Mouse (Mus musculus) kidney, postnatal 25 days (tissue): ENCODE results near the gene Gm21985.
"Not testable (repeated sequence)": the region's sequence is repeated elsewhere in the genome, so short reads cannot be mapped to it uniquely, and the experiment has no call there.

ENCODE experiments used
- DNase-seq, 2 experiments: peaks; one replicate each; pipeline ENCODE4 v3.0.0; 2021; ENCODE audit warnings: mixed read lengths in 2 of 2

The Gm21985 gene

DNA sequence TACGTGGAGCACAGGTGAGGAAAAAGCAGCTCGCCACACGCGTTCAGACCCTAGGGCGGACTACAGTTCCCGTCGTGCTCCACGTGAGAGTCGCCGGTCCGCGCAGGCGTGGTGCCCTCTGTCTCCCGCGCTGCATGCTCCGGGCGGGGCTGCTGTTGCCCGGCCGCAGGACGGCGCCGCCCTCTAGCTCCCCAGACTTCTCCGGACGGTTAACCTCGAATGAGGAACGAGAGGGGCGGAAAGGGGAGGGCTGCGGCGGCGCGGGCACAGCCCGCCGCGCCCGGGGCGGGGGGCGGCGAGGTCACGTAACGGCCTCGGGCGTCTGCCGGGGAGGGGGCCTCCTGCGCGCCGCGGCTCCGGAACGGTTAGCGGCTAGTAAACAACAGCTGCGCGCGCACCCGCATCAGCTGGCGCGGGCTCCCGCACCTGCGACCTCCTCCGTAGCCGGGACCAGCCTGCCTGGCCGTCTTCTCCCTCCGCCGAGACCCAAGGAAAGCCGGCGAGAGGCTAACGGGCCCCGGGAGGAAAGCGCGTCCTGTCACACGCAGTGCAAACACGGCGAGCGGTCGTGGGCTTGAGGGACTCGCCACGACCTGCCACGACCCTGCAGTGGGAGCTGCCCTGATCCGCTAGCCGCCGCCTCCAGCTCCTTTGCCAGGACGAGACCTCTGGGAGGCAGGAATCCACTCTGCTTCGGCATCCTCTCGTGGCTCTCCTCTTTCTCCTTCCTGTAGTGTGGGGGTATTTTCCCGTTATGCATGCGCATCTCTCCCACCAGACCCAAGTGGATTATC, 469 bp upstream of the Gm21985 start, which contains the start of gene Slc12a6:
TSS of gene Slc12a6 (plus strand) at position 378 of the 794 bp plus-strand sequence.
- peak; percentile 96 to 97 for DNase-seq

DNA sequence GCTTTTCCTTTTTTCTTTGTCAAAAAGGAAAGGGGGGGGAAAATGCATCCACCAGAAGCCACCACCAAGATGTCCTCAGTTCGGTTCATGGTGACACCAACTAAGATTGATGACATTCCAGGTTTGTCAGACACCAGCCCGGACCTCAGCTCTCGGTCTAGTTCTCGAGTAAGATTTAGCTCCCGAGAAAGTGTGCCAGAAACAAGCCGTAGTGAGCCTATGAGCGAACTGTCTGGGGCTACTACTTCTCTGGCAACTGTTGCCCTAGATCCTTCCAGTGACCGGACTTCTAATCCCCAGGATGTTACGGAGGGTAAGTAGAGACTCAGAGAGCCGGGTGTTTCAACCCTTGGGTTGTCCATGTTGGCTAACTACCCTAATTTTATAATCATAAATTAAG, 666 bp downstream of the Gm21985 start:
- no peak for DNase-seq

GRCm38 (mm10) chr2:112267547-112268269, 1.6 kb downstream of the Gm21985 start:
- no peak for DNase-seq

DNA sequence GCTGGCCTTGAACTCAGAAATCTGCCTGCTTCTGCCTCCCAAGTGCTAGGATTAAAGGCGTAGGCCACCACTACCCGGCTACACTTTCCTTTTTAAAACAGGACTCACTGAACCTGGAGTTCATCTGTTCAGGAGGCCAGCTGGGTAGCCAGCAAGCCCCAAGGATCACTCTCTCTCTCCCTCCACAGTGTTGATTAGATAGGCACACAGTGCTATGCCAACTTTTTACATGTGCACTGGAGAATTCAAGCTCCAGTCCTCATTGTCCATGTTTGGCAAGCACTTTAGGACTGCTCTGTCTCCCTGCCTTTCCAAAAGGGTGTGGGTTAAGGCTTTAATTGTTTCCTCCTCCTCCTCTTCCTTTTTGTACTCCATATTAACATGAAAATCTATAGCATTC, 3.9 kb downstream of the Gm21985 start:
- no peak for DNase-seq

GRCm38 (mm10) chr2:112272909-112273308, 6.8 kb downstream of the Gm21985 start:
- no peak for DNase-seq

- no peak for DNase-seq
These were observed 7.4 kb downstream of the Gm21985 start for GRCm38 (mm10) chr2:112273474-112273873.

- DNase-seq: no peak
These were observed 10.8 kb downstream of the Gm21985 start for GRCm38 (mm10) chr2:112276870-112277269.

DNA sequence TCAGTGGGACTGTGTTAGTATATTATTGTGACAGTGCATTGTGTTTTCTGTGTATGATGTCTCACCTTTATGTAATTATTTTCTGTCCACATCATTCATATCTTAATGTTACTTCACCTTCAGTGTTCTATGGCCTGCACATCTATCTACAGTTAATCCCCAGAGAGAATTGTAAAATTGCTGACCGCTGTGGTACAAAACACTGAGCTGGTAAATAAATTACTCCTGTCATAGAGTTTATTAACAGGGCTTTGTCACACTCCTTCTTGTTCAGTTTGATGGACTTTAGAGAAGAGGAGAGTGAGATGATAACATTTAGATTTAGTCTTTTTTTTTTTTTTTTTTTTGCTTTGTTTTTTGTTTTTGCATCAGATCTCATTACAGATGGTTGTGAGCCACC, 16.7 kb downstream of the Gm21985 start:
- no peak for DNase-seq

DNA sequence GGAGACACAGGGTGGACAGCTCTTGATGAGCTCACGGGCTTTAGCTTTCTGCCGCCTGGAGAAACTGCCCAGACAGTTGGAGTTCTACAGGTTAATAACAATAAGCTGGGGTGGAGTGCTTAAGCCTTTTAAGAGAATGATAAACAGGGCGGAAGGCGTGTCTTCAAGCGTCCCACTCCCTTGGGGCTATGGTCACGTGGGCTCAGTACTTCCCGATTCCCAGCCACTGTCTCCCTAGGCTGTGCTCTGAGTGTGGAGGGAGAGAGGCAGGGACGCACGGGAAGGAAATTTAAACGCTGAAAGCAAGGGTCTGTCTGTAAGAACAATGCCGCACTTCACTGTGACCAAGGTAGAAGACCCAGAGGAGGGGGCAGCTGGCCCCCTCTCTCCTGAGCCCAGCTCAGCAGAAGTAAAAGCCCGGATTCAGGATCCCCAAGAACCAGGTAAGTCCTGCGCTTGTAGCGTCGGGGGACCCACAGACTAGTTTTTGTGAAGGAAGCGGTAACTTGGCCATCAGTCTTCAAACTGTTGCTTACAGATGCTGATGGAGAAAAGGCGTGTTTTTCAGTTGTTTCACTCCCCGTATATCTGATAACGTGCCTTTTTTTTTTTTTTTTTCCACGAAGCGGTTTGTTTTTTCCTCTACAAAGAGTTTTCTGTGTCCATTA, 18.4 kb downstream of the Gm21985 start:
- peak; percentile 84 to 90 for DNase-seq

DNA sequence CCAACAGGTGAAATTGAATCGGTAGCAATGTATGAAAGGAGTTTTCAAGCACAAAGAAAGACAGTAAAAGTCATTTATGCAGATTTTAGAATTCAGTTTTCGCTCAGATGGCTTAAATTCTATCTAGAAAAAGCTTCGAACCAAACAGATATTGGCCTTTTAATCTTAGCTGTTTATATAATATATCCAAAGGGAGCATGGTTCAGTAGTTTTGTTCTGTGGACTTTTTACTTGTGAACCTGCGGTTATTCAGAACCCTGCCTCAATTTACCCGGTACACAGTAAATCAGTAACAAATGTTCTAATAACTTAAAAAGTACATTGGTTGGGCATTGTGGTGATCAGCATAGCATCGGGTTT, 18.9 kb downstream of the Gm21985 start:
- DNase-seq: no peak

DNA sequence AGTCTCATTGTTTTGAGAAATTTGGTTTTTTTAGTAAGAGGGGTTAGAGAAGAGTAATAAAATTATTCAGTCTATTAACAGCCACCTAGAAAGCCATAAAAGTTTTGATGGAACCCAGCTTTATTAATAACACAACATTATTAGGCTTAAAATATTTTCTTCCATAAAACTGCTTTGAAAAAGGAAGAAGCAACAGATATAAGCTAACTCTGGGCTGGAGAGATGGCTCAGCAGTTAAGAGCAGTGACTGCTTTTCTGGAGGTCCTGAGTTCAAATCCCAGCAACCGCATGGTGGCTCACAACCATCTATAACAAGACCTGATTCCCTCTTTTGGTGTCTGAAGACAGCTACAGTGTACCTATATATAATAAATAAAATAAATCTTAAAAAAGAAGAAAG, 19.9 kb downstream of the Gm21985 start:
- DNase-seq: not testable (repeated sequence)

GRCm38 (mm10) chr2:112287059-112287458, 20.9 kb downstream of the Gm21985 start:
- peak in 1 of 2 experiments; percentile 9 for DNase-seq

GRCm38 (mm10) chr2:112289507-112289906, 23.4 kb downstream of the Gm21985 start:
- DNase-seq: no peak

GRCm38 (mm10) chr2:112292823-112293222, 26.7 kb downstream of the Gm21985 start:
- DNase-seq: no peak

DNA sequence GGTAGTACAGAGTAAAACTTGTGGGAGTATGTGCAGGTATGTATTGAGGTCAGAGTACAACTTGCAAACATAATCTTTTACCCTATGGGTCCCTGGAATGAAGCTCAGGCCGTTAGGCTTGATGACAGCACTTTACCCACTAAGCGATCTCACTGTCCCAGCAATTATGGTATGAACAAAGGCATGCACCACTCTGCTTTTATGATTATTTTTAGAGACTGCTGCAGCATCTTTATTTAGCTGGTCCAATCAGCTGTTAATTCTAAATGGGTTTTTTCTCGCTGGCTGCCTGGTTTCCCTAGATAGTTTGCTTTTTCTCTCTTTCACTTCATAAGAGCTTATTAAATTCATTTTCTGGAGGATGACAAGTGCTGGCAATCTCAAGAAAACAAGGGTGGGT, 30.1 kb downstream of the Gm21985 start:
- no peak for DNase-seq

GRCm38 (mm10) chr2:112298221-112298620, 32.1 kb downstream of the Gm21985 start:
- no peak for DNase-seq

DNA sequence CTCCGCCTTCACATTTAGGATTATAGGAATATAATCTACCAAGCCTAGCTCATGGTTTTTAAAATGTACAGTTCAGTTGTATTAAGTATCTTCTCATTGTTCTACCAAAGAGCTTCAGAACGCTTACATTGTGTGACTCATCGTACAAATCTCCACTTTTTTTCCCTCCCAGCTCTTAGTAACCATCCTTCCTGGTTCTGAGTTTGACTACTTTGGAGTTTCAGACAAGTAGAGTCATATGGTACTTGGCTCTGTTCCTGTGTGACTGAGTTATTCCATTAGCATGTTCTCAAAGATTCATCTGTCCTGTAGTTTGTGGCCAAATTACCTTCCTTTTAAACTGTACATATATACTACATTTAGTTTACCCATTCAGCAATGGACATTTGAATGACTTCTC, 42.6 kb downstream of the Gm21985 start:
- no peak for DNase-seq

- DNase-seq: no peak
These were observed 43.1 kb downstream of the Gm21985 start for GRCm38 (mm10) chr2:112309161-112309600.

GRCm38 (mm10) chr2:112315638-112316037, 49.5 kb downstream of the Gm21985 start:
- DNase-seq: no peak

DNA sequence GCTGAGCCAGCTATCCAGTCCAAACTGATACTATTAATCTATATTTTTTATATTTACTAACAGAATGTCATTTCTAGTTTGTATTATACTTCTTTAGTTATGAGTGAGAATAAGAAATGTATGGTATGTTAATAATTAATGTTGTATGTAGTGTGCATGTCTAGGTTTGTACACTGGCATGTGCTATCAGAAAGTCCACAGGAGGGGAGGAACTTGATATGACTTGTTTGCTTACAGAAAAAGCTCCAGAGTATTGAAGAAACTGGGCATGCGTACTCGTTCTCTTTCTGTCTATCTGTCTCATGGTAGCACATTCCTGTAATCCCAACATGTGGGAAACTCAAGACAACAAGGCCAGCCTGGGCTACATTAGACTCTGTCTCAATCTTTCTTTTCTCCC, 52.1 kb downstream of the Gm21985 start:
- no peak for DNase-seq

- DNase-seq: no peak
These were observed 52.8 kb downstream of the Gm21985 start for GRCm38 (mm10) chr2:112318905-112319304.

DNA sequence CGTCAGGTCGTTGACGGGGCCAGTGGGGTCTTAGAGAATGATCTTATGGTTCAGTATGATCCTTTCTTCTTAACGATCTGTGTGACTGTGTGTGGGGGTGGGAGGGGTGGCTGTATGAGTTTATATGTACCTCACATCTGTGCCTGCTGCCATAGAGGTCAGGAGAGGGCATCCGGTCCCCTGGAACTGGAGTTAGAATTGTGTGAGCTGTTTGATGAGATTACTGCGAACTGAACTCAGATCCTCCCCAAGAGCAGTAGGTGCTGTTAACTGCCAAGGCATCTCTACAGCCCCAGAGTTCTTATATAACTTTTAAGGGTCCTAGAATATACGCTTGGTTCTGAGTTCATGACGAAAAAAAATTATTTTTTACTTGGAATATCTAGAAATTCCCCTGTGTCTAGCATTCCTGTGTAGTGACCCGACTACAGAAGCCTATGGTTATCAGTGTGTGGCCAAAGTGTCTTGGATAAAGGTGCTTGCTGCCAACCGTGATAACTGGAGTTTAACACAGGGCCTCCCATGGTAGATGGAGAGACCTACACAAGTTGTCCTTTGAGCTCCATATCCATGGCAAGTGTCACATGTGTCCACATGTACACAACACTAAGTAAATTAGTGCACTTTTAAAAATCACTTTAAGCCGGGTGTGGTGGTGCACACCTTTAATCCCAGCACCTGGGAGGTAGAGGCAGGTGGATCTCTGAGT, 62.1 kb downstream of the Gm21985 start:
- DNase-seq: no peak
